8 mouse cellular contexts compared by ENCODE assay signal in the genomic region with DNA sequence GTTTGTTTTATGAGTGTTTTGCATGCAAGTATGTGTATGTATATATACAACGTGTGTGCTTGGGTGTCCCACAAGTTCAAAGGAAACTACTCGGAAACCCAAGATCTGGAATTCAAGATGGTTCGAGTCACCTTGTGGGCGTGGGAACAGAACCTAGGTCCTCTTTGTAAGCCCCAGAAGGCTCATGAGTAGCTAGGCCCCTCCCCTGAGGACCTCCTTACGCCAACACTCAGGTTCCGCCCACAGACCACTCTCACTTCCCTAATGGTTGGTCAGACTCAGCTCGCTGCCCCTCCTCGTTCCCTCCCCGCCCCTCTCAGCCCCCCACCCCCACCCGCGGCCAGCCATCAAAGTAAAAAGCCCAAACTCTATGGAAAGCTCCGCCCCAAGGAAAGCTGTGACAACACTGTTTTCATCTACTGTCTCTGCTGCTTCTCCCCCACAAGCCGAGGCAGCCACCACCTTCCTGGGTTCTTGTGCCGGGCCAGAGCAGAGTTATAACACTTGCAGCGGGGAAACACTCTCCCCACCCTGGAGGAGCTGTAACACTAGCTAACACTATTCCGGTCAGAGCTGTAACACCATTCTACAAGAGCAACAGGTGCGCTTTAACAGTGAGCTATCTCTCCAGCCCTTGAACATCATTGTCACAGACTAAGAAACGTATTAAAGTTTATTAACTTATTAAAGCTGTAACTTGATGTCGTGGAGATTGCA. TPM values are rescaled to one million over a fixed set of nuclear protein-coding genes. Genes with fewer than 3 reads are reported as not detected.
DNase-seq lines count a peak whose midpoint lies in the region; ATAC-seq and TF ChIP-seq lines count a peak whose summit lies in the region.

No protein-coding gene starts in this region.

- peak; percentile 56 for ATAC-seq in CD4-positive, CD25-positive, alpha-beta regulatory T cell, adult 4 months
- ATAC-seq in hindbrain, postnatal 0 days: 0 out of 2 replicates have a peak, but pooled peaks have one; percentile 34
- ATAC-seq in neural tube, embryonic 11.5 days (ENCODE audit: insufficient read depth, low FRiP score, low TSS enrichment): 0 out of 2 replicates have a peak, but pooled peaks have one; percentile 45

- peak overlapping the region; percentile 78; the same call in 1 of the 2 replicates for H3K27ac ChIP-seq in gastrocnemius, adult 2 months
- no peak overlapping the region for H3K27ac ChIP-seq in hindbrain, postnatal 0 days
- H3K27ac ChIP-seq in neural tube, embryonic 11.5 days (ENCODE audit: low read depth, low read length): no peak overlapping the region

- no peaks in the 10 kb centered on the region; the same call in 1 of the 2 replicates for H3K4me1 ChIP-seq in hindbrain, postnatal 0 days (ENCODE audit: insufficient read depth, low read length)
- H3K4me1 ChIP-seq in neural tube, embryonic 11.5 days (ENCODE audit: control insufficient read depth, insufficient read depth, low read length): peaks cover 3% of the 10 kb centered on the region; the same call in 1 of the 2 replicates

- peak; percentile 69 for DNase-seq in WW6 (ENCODE audit: low read depth, low spot score)
- DNase-seq in gastrocnemius, adult 2 months: peak; percentile 63
- DNase-seq in hindbrain, postnatal 0 days (ENCODE audit: low spot score): peak; percentile 50
- peak; percentile 81 to 82 for DNase-seq in lung, adult 18-20 months
- DNase-seq in neural tube, embryonic 11.5 days (ENCODE audit: low spot score): peak; percentile 68
- DNase-seq in thymus, postnatal 4 days: peak; percentile 64
- DNase-seq in adipocyte (ENCODE audit: low spot score): no peak

- no peak for TF ChIP-seq CTCF in gastrocnemius, adult 2 months (IDR thresholded peaks at IDR 0.05)
- TF ChIP-seq CTCF in hindbrain, postnatal 0 days (IDR thresholded peaks at IDR 0.05; ENCODE audit: low read depth): no peak

- no peaks in the 10 kb centered on the region for H3K27me3 ChIP-seq in hindbrain, postnatal 0 days (ENCODE audit: insufficient read depth, low read length)
- H3K27me3 ChIP-seq in neural tube, embryonic 11.5 days (ENCODE audit: control insufficient read depth, insufficient read depth, low read length): no peaks in the 10 kb centered on the region; the same call in 1 of the 2 replicates

- H3K9me3 ChIP-seq in hindbrain, postnatal 0 days (ENCODE audit: low read length): no peaks in the 10 kb centered on the region
- H3K9me3 ChIP-seq in neural tube, embryonic 11.5 days (ENCODE audit: control insufficient read depth, low read length): no peaks in the 10 kb centered on the region

- WGBS in hindbrain, postnatal 0 days: 25% methylated on average over 19 of the region's 19 CpGs
- WGBS in neural tube, embryonic 11.5 days: 11% methylated on average over 19 of the region's 19 CpGs

- 0 out of 2 replicates have a peak overlapping the region, but pooled peaks have one; percentile 99 for H3K4me2 ChIP-seq in hindbrain, postnatal 0 days (ENCODE audit: low read depth, low read length)
- H3K4me2 ChIP-seq in neural tube, embryonic 11.5 days (ENCODE audit: low read depth): 0 out of 2 replicates have a peak overlapping the region, but pooled peaks have one; percentile 17

- H3K36me3 ChIP-seq in hindbrain, postnatal 0 days (ENCODE audit: insufficient read depth, low read length): no peaks in the 10 kb centered on the region
- no peaks in the 10 kb centered on the region for H3K36me3 ChIP-seq in neural tube, embryonic 11.5 days (ENCODE audit: control insufficient read depth, insufficient read depth, low read length)

- H3K9ac ChIP-seq in hindbrain, postnatal 0 days (replicated peaks; ENCODE audit: low read length): no peak overlapping the region
- no peak overlapping the region for H3K9ac ChIP-seq in neural tube, embryonic 11.5 days (ENCODE audit: low read length)

- peak overlapping the region; percentile 13 for H3K4me3 ChIP-seq in gastrocnemius, adult 2 months
- no peak overlapping the region for H3K4me3 ChIP-seq in hindbrain, postnatal 0 days (ENCODE audit: low read length)
- H3K4me3 ChIP-seq in neural tube, embryonic 11.5 days (ENCODE audit: low read depth, low read length): no peak overlapping the region

- intact Hi-C loops in gastrocnemius, adult 2 months (cut with DNase I): loop anchor here (5.0 kb wide), 1 partner anchor 44 kb away; no protein-coding TSS in a partner anchor

RNA-seq across cellular contexts. Expression of a gene that starts 0.5 kb away (rescaled TPM):
- 10 to 100 TPM; 19.3 to 28.4 TPM for polyA plus RNA-seq in CD4-positive, CD25-positive, alpha-beta regulatory T cell, adult 4 months (2017; shearing (Covaris generic))
- total RNA-seq in gastrocnemius, adult 2 months (2021): 10 to 100 TPM in 1 of 2 experiments, 1 to 10 TPM in 1; 6.3 to 11.2 TPM
- total RNA-seq in hindbrain, postnatal 0 days (2014; rRNA removed): 3.8 and 11.8 TPM in 2 replicates
- polyA plus RNA-seq in hindbrain, postnatal 0 days (2015; fragmentation: Nextera tagmentation; extraction: Ambion mirVana): 3.2 and 4.7 TPM in 2 replicates
- polyA plus RNA-seq in neural tube, embryonic 11.5 days (2014; fragmentation: Nextera tagmentation; extraction: Ambion mirVana): 7.3 and 9.5 TPM in 2 replicates
